Mouse (Mus musculus): ENCODE data around the gene Ggt6.

DNA sequence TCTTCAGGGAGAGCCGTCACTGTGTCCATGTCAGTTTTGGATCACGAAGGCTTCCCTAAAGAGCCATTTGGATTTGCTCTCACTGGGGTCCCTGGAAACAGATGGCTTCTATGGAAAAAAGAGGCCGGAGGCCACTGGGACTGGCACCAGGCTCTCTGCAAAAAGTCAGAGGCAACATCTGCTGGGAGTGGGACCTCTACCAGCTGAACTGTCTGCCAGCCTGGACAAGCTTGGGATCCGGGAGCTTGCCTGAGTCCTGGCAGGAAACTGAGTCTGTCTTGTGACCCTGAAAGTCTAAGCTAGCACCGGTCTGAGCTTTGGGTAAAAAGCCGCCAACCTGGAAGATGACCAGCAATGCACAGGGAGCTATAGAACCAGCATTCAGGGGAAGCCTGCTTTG, 36.1 kb downstream of the Ggt6 start:
- TF ChIP-seq EP300 (IDR thresholded peaks at IDR 0.05; ENCODE audit: insufficient read depth, low read depth, low read length) (no peak), CTCF (IDR thresholded peaks at IDR 0.05; ENCODE audit: low read depth, low read length) (no peak)
